Mouse (Mus musculus): ENCODE results near the gene L1td1.
A peak's percentile ranks its signal among the peaks of the same experiment; 100 is the strongest.
"Not testable (repeated sequence)": the region's sequence is repeated elsewhere in the genome, so short reads cannot be mapped to it uniquely, and the experiment has no call there.

The L1td1 gene

GRCm38 (mm10) chr4:98726590-98727237, at the start of gene L1td1:
Gene L1td1 (plus strand): TSS chr4:98726734.
- DNase-seq, result no peak

GRCm38 (mm10) chr4:98677506-98677905, 49.0 kb upstream of the L1td1 start:
- DNase-seq, result no peak

GRCm38 (mm10) chr4:98686678-98687267, 39.8 kb upstream of the L1td1 start:
- DNase-seq, result no peak

- no peak for DNase-seq
Observed at GRCm38 (mm10) chr4:98688116-98688515, 38.4 kb upstream of the L1td1 start.

GRCm38 (mm10) chr4:98688520-98688919, 38.0 kb upstream of the L1td1 start:
- DNase-seq, result no peak

DNA sequence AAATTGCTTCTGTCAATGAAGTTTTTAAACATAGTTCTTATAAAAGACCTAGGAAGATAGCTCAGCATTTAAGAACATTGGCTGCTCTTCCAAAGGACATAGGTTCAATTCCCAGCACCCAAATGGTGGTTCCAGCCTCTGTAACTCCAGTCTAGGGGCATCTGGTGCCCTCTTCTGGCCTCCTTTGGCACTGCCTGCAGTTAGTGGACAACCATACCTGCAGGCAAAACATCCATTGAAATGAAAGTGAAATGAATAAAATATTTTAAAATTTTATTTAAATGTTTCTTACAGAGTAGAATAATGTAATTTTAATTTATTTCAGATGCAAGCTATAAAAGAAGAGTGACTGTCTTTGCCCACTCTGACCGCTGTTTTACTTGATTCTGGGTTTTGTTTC, 36.5 kb upstream of the L1td1 start:
- no peak for DNase-seq

- DNase-seq, result no peak
Observed at GRCm38 (mm10) chr4:98693465-98694185, 32.9 kb upstream of the L1td1 start.

GRCm38 (mm10) chr4:98697932-98698331, 28.6 kb upstream of the L1td1 start:
- DNase-seq, result no peak

GRCm38 (mm10) chr4:98698921-98699320, 27.6 kb upstream of the L1td1 start:
- DNase-seq, result no peak

DNA sequence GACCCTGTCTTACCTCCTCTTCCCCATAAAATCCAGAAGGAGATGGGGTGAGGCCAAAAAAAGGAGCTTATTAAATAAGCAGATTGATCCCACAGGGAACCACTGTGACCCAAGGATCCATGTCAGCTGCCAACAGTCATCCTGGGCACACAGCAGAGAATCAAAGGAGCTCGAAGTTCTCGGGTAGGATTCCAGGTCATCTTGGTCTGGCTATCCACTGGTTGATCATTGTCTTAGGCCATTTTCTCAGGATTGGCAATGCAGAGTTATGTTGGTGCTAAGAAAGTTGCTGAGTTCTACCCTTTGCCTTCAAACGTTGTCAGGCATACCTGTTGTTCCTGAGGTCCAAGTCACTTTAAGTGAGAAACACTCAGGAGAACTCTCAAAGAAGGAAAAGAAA, 26.4 kb upstream of the L1td1 start:
- DNase-seq, result no peak

- peak; percentile 41 for DNase-seq
Observed at GRCm38 (mm10) chr4:98702201-98702894, 24.2 kb upstream of the L1td1 start.

DNA sequence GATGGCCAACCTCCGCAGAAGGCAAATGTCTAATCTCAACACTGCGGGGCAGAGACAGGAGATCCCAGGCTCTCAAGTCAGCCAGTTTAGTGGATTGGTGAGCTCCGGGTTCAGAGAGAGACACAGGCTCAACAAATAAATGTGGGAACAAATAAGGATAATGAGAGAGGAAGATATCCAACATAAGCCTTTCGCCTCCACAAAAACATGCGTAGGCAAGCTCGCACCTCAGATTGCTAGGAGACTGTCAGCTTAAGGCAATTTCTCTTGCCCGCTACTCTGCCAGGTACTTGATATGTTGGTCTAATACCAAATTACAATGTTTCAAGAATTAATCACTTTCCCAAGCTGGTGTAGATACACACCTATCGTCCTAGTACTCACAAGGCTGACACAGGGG, 15.6 kb upstream of the L1td1 start:
- no peak for DNase-seq

GRCm38 (mm10) chr4:98717735-98718546, 8.6 kb upstream of the L1td1 start:
- DNase-seq, result no peak

GRCm38 (mm10) chr4:98718547-98718917, 8.0 kb upstream of the L1td1 start:
- DNase-seq, result no peak

DNA sequence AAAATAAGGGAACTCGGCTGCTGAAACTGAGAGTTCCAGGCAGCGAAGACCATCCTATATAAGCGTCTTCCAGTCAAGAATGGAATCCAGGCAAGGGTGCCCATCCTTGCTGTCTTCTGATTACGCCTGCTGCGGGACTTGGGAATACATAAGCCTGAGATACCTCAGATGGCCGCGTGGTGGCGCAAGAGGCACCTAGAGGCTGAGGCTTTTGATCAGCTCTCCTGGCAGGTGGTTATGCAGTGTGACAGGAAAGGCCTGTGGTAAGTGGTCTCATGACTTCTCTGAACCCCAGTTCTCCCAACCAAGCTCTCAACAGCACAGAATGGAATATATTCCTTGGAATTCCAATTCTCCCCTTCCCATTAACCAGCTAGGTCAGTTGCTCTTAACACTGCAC, 4.1 kb upstream of the L1td1 start:
- DNase-seq, result peak; percentile 34

GRCm38 (mm10) chr4:98724682-98725081, 1.9 kb upstream of the L1td1 start:
- not testable (repeated sequence) for DNase-seq

DNA sequence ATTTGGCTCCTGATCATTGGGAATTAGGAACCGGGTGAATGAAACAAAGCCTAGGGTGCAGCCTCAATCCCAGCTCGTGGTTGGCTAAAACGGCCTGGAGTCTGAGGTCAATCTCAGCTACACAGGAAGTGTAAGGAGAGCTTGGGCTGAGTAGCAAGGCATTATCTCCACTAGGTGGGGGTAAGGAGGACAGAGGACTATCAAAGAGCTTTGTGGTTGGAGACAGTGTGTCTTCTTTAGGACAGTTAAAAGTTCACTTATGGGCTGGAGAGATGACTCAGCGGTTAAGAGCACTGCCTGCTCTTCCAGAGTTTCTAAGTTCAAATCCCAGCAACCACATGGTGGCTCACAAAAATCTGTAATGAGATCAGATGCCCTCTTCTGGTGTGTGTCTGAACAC, 1.1 kb upstream of the L1td1 start:
- DNase-seq, result no peak

DNA sequence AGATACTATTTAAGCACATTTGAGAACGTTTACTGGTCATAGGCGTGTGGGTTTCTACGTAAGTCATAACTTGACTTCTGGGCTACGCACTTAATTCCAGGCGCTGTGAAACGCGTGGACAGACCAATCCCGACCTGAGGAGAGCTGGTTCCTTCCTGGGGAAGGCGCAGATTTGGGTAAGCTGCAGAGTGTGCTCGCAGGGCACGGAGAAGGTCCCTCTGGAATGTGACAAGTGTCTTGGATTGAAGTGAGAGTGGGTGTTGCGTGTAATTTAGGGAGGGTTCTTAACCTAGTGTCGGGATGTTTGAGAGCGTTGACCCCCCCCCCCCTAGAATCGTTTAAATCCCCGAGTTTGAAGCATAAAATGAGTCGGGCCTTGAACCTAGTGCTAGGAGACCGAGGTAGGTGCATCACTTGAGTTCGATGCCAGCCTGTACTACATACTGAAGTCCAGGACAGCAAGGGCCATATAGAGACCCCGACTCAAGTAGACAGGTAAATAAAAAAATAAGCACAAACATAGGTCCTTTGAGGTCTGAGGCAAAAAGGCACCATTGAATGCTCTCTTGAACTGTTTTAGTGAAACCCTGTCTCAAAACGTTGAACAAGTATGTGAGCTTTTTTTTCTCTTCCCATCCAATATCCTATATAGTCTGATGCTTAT, 893 bp downstream of the L1td1 start:
- DNase-seq, result no peak

DNA sequence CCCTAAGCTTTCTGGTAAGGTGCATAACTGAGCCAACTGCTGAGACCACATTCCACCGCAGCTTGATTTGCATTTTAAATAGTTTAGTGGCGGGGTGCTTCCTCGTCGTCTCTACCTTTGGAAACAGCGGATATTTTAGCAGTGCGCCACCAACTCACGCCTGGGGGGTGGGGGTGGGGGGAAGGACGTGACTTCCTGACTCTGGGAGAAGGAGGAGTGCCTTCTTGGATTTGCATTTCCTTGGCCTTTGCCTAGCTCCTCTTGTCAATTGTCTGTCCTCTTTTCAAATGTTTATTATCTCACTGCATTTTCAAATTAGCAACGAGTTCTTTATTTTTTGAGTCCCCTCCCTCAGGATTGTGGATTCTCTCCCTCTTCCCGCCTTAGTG, 1.4 kb downstream of the L1td1 start:
- no peak for DNase-seq

DNA sequence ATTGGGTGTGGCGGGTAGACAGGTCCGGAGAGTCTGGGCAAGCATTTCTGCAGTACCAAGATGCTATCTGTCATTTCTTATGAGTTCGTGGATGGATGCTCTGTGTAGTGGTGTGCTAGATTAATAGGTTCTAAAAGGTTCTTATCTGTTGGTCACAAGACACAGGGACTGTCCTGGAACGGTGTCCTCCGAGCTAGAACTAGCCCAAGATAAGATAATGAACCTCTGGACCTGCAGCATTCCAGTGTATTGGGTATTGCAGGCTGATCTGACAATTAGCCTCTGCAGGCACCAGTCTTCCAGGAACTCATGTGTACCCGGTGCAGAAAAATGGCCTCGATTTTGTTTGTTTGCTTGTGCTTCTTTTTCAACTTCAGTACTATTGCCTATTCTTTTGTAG, 2.2 kb downstream of the L1td1 start:
- no peak for DNase-seq

- DNase-seq, result no peak
Observed at GRCm38 (mm10) chr4:98733660-98734059, 7.1 kb downstream of the L1td1 start.

DNA sequence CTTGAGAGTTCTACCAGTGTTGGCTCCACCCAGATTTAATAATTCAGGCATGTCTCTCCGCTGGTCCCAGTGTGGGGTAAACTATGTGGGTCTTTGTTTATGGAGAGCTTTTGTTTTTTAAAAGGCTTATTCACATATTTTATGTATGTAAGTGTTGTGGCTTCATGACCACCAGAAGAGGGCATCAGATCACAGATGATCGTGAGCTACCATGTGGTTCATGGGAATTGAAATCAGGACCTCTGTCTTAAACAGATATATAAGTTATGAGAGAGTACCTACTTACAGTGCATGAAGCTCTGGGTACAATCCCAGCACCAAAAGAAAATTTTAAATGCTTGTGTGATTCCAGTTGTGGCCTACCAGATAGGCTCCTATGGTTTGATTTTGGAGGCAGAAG, 13.2 kb downstream of the L1td1 start:
- DNase-seq, result no peak

Data from layer of hippocampus, adult 9-11 months (tissue).